Mouse (Mus musculus): ENCODE results near the gene Fam90a1a. TPM values are rescaled to one million over a fixed set of nuclear protein-coding genes. Genes with fewer than 3 reads are reported as not detected.

Gene Fam90a1a
- not detected for total RNA-seq (2023)

DNA sequence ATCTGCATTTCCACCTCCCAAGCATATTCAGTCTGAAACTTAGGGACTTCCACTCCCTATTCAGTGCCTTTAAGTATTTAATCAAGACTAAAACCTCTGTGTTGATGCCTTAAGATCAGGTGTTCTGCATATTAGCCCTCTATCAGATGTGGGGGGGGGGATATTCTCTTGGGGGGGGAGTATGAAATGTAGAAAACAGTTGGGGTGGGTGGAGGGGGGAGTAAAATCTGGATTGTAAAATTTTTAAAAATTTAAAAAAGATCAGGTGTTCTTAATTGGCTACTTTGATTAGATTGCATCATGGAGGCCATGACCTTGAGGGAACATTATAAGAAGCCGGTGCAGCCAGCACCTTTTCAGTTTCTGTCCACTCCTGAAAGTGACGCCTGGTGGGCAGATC is at the start of gene Fam90a1a:
Gene Fam90a1a, plus strand, starts transcription at position 301 of the 400 bp plus-strand sequence.

DNA sequence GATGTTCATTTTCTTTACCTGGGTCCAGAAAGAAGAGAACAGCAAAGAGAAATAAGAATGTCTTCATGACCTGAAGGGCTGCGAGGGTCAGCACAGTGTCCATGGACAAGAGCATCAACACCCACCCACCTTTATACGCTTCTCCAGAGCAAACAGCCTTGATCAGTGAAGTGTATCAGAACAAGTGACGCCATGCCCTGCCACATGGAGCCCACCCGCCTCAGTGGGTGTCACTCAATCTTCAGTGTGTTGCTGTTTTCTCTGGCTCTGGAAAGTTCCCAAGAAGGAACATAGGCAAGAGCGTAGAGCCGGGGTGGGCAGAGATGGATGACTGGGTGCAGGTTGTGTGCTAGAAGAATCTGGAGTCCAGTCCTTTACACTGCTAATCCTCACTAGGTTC is 25.9 kb upstream of the Fam90a1a start, which contains the start of gene Defb15:
Gene Defb15, minus strand, starts transcription at position 101 of the 400 bp plus-strand sequence.

DNA sequence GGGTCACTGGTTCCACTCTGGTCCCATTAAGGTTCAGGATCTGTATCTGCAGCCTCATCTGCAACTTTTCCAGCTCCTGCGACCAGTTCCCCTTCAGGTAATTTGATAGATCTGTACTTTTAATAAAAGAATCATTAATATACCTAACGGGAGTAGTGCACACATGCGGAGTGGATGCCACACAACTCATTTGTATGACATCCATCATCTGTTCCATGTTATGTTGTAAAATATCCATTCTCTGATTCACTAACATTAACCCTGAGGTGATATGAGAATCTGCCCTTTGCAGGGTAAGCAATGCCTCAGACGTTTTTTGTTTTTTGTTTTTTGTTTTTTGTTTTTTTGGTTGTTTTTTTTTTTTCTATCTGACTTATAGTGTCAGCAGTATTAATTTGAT is 20.5 kb upstream of the Fam90a1a start, which contains the start of gene Defb35:
Gene Defb35, plus strand, starts transcription at position 301 of the 400 bp plus-strand sequence.

GRCm38 (mm10) chr8:21946462-21946861 is 12.1 kb upstream of the Fam90a1a start, which contains the start of gene Defb13:
Defb13 (plus strand) TSS chr8:21946762.

DNA sequence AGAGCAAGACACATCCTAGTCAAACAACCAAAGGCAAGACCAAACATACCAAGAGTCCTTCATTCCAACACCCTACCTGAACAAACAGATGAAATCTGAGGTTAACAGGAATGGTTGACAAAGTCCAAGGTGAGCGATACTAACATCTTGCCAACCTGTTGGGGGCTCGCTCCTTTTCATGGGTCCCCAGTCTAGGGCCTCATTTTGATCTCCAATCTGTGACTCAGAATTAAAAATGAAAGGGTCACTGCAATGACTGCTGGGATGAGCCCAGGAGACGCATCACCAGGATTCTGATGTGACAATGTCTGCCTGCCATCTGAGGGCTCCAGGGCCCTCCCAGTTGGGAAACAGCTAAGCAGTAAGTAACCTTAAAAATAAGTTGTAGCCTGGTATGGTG is 11.0 kb downstream of the Fam90a1a start, which contains the start of gene Ccdc70:
Gene Ccdc70, plus strand, starts transcription at position 301 of the 400 bp plus-strand sequence.

Other genes starting within 250 kb of the Fam90a1a start
- not detected for gene Defa24, start 224.2 kb upstream of the Fam90a1a start, total RNA-seq (2023)
- not detected for gene Defb50, start 135.2 kb upstream of the Fam90a1a start, total RNA-seq (2023)
- not detected for gene Defb2, start 118.8 kb upstream of the Fam90a1a start, total RNA-seq (2023)
- gene Defb10, start 99.8 kb upstream of the Fam90a1a start, total RNA-seq (2023), result not detected
- not detected for gene Defb9, start 73.3 kb upstream of the Fam90a1a start, total RNA-seq (2023)
- not detected for gene Defb11, start 52.3 kb upstream of the Fam90a1a start, total RNA-seq (2023)
- gene Defb15, start 26.0 kb upstream of the Fam90a1a start, total RNA-seq (2023), result not detected
- not detected for gene Defb35, start 20.4 kb upstream of the Fam90a1a start, total RNA-seq (2023)
- gene Defb13, start 12.0 kb upstream of the Fam90a1a start, total RNA-seq (2023), result not detected
- not detected for gene Ccdc70, start 11.1 kb downstream of the Fam90a1a start, total RNA-seq (2023)
- gene Atp7b, start 101.6 kb downstream of the Fam90a1a start, total RNA-seq (2023), result 0.23 TPM
- 21.7 TPM for gene Alg11, start 102.0 kb downstream of the Fam90a1a start, total RNA-seq (2023)
- gene Nek5, start 166.3 kb downstream of the Fam90a1a start, total RNA-seq (2023), result not detected
- gene Nek3, start 207.7 kb downstream of the Fam90a1a start, total RNA-seq (2023), result 4.0 TPM
- 3.2 TPM for gene Ckap2, start 227.1 kb downstream of the Fam90a1a start, total RNA-seq (2023)
- 23.8 TPM for gene Vps36, start 234.1 kb downstream of the Fam90a1a start, total RNA-seq (2023)

Data from CD4-positive naive resting alpha-beta T cell, adult 76 days (primary cell).